Comparison of ENCODE assay signal across 8 mouse cellular contexts in the genomic region with DNA sequence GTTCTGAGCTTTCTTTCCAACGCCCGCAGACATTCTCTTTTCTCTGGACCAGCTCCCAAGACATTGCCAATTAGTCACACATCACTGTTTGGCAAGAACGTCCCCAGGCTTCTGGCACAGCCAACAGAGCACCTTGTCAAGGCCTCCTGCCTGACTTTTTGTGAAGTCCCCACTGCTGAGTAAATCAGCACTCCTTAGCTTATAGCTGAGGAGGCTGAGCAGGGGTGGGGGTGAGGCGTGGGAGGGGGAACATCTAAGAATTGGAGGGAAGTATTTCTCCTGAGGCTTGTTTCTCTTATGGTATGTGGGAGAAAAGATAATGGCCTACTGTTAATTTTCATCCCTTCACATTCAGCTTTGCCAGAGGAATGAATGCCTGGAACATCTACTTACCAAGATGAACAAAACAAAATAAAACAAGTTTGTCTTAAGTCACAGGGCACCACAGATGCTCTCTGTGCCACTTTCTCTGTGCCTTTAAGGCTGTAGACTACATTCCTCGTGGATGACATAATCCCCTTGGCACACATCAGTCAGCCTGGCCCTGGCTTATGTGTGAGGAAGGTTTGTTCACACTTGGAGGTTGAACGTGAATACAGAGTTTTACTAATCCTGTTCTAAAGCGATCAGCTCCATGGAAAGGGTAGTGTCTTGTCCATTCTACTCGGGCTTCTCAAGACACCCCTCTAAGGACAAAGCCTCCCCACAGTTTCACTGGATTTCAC.
A peak's percentile ranks its signal among the peaks of the same experiment; 100 is the strongest.
DNase-seq lines count a peak whose midpoint lies in the region; ATAC-seq and TF ChIP-seq lines count a peak whose summit lies in the region.

No protein-coding gene starts in this region.

- peak; percentile 22 for DNase-seq in liver, embryonic 11.5 days (ENCODE audit: low spot score)
- no peak for DNase-seq in liver, postnatal 0 days
- peak; percentile 20 to 38 for DNase-seq in cerebellum, postnatal 36 days
- DNase-seq in kidney, adult 11 months: peak; percentile 57
- no peak for DNase-seq in spleen, adult 18-20 months
- no peak for DNase-seq in frontal cortex, postnatal 25 days (ENCODE audit: low spot score in 2 of 2)

- no peak for TF ChIP-seq CTCF in liver, postnatal 0 days (IDR thresholded peaks at IDR 0.05; ENCODE audit: low read depth)

- no peak overlapping the region for H3K27ac ChIP-seq in liver, embryonic 11.5 days (ENCODE audit: low read depth, low read length)
- H3K27ac ChIP-seq in liver, postnatal 0 days (ENCODE audit: low read depth): no peak overlapping the region
- H3K27ac ChIP-seq in midbrain, embryonic 15.5 days: no peak overlapping the region

- no peak overlapping the region for H3K4me2 ChIP-seq in liver, embryonic 11.5 days
- H3K4me2 ChIP-seq in liver, postnatal 0 days (ENCODE audit: low read depth, low read length): no peak overlapping the region
- H3K4me2 ChIP-seq in midbrain, embryonic 15.5 days: no peak overlapping the region

- no peak for ATAC-seq in liver, embryonic 11.5 days (replicated peaks; ENCODE audit: low FRiP score)
- ATAC-seq in liver, postnatal 0 days: no peak
- ATAC-seq in midbrain, embryonic 15.5 days (replicated peaks): peak; percentile 42; the same call in 1 of the 2 replicates
- no peak for ATAC-seq in megakaryocyte, adult 5-6 weeks (ENCODE audit: poor library complexity, severe bottlenecking)

- TF ChIP-seq EP300 in liver, postnatal 0 days (IDR thresholded peaks at IDR 0.05; ENCODE audit: low read depth): no peak

- H3K9ac ChIP-seq in liver, embryonic 11.5 days (ENCODE audit: low read depth, low read length): no peak overlapping the region
- H3K9ac ChIP-seq in liver, postnatal 0 days (replicated peaks): no peak overlapping the region
- H3K9ac ChIP-seq in midbrain, embryonic 15.5 days: no peak overlapping the region

- H3K27me3 ChIP-seq in liver, embryonic 11.5 days (replicated peaks; ENCODE audit: control insufficient read depth, insufficient read depth, low read length): no peaks in the 10 kb centered on the region
- no peaks in the 10 kb centered on the region for H3K27me3 ChIP-seq in liver, postnatal 0 days (ENCODE audit: insufficient read depth, low read length)
- no peaks in the 10 kb centered on the region for H3K27me3 ChIP-seq in midbrain, embryonic 15.5 days (replicated peaks)

- H3K36me3 ChIP-seq in liver, embryonic 11.5 days (ENCODE audit: control insufficient read depth, insufficient read depth, low read length): no peaks in the 10 kb centered on the region
- H3K36me3 ChIP-seq in liver, postnatal 0 days (replicated peaks; ENCODE audit: insufficient read depth, low read length): no peaks in the 10 kb centered on the region
- H3K36me3 ChIP-seq in midbrain, embryonic 15.5 days (replicated peaks): no peaks in the 10 kb centered on the region

- H3K9me3 ChIP-seq in liver, embryonic 11.5 days (ENCODE audit: control insufficient read depth, low read length): no peaks in the 10 kb centered on the region
- no peaks in the 10 kb centered on the region for H3K9me3 ChIP-seq in liver, postnatal 0 days (ENCODE audit: low read length)
- no peaks in the 10 kb centered on the region for H3K9me3 ChIP-seq in midbrain, embryonic 15.5 days

- no peaks in the 10 kb centered on the region for H3K4me1 ChIP-seq in liver, embryonic 11.5 days (replicated peaks; ENCODE audit: control insufficient read depth, insufficient read depth, low read length)
- H3K4me1 ChIP-seq in liver, postnatal 0 days (ENCODE audit: insufficient read depth): peaks cover 2% of the 10 kb centered on the region; the same call in 1 of the 2 replicates
- no peaks in the 10 kb centered on the region for H3K4me1 ChIP-seq in midbrain, embryonic 15.5 days

- no peak overlapping the region for H3K4me3 ChIP-seq in liver, embryonic 11.5 days (ENCODE audit: low read depth, low read length)
- H3K4me3 ChIP-seq in liver, postnatal 0 days (ENCODE audit: low read depth, low read length): no peak overlapping the region
- no peak overlapping the region for H3K4me3 ChIP-seq in midbrain, embryonic 15.5 days

- 71% methylated on average over 8 of the region's 8 CpGs for WGBS in liver, embryonic 11.5 days
- 59% methylated on average over 8 of the region's 8 CpGs for WGBS in liver, postnatal 0 days (ENCODE audit: insufficient replicate concordance)
- WGBS in midbrain, embryonic 15.5 days: 43% methylated on average over 8 of the region's 8 CpGs

Comparison
In these comparisons a context has a peak if more than half of its experiments do, and no peak if none do; other contexts are left out.
1. DNase-seq: peak in liver, embryonic 11.5 days (single experiment), cerebellum, postnatal 36 days (2 of 2) and kidney, adult 11 months (single experiment); none in liver, postnatal 0 days (single experiment), spleen, adult 18-20 months (0 of 2) and frontal cortex, postnatal 25 days (0 of 2).